Mouse (Mus musculus) embryonic stem cell, embryonic (primary cell): ENCODE measurements around the gene Atp4a.
"Not testable (repeated sequence)": the region's sequence is repeated elsewhere in the genome, so short reads cannot be mapped to it uniquely, and the experiment has no call there.

Source experiments
- CTCF ChIA-PET, 4 experiments: fragments of 300-600 bp in 2 of 4; fragments of 350-600 bp in 2 of 4; sonication (Branson Sonifier 250); formaldehyde crosslinking; loops; one replicate each; lab custom pipeline; 2022; ENCODE audit warnings: inconsistent platforms in 2 of 4; lab: Charles Lee
- POLR2A ChIA-PET, 4 experiments: fragments of 300-600 bp in 2 of 4; fragments of 350-600 bp in 2 of 4; sonication (Branson Sonifier 250); formaldehyde crosslinking; loops; one replicate each; lab custom pipeline; 2022; ENCODE audit warnings: antibody characterized with exemption in 4 of 4, inconsistent platforms in 1 of 4; lab: Charles Lee

Atp4a gene

GRCm38 (mm10) chr7:30719669-30720068 lies 7.7 kb downstream of the Atp4a start:
- POLR2A ChIA-PET: interaction anchor here in 3 of 4 experiments (0.6 to 3.5 kb wide), 7 partner anchors 10 to 1000 kb away, joined by 3 to 18 read pairs (median 3); partner anchors contain the start of gene Tmem147 (in 3 of the 3)

GRCm38 (mm10) chr7:30721286-30721685 lies 9.3 kb downstream of the Atp4a start:
- ChIA-PET POLR2A (interaction anchor here in 1 of 4 experiments (0.5 kb wide), 1 partner anchor 621 kb away, joined by 3 read pairs; no protein-coding TSS in a partner anchor), CTCF (no interaction called here)

More at GRCm38 (mm10) chr7:30719669-30720068, 7.7 kb downstream of the Atp4a start:
- CTCF ChIA-PET: interaction anchor here in 2 of 4 experiments (0.6 to 0.7 kb wide), 2 partner anchors 168 to 1197 kb away, joined by 3 to 5 read pairs; partner anchors contain the start of genes Hspb6 (in 1 of the 2) and Proser3 (in 1 of the 2)

GRCm38 (mm10) chr7:30723274-30723953 lies 11.4 kb downstream of the Atp4a start:
- POLR2A ChIA-PET: interaction anchor here in 2 of 4 experiments (0.5 to 0.6 kb wide), 2 partner anchors 35 to 63 kb away, joined by 3 to 4 read pairs; no protein-coding TSS in a partner anchor
- CTCF ChIA-PET: no interaction called here

- POLR2A ChIA-PET: interaction anchor here in 1 of 4 experiments (0.8 to 1.1 kb wide), 2 partner anchors 11 to 17 kb away, joined by 3 to 4 read pairs; no protein-coding TSS in a partner anchor
- CTCF ChIA-PET: interaction anchor here in 1 of 4 experiments (0.6 kb wide), 1 partner anchor 10 kb away, joined by 6 read pairs; no protein-coding TSS in a partner anchor
Measured at GRCm38 (mm10) chr7:30728214-30728613, 16.2 kb downstream of the Atp4a start.

- POLR2A ChIA-PET: interaction anchor here in 3 of 4 experiments (0.9 to 3.4 kb wide), 10 partner anchors 9 to 355 kb away, joined by 3 to 18 read pairs (median 4); partner anchors contain the start of genes 2200002J24Rik (in 1 of the 3), Atp4a (in 1 of the 3) and Haus5 (in 1 of the 3)
- CTCF ChIA-PET: interaction anchor here (0.6 to 1.7 kb wide), 15 partner anchors 11 to 386 kb away, joined by 3 to 6 read pairs (median 3); partner anchors contain the start of gene Upk1a (in 1 of the 4)
Measured at GRCm38 (mm10) chr7:30728739-30729395, 16.9 kb downstream of the Atp4a start.

- CTCF ChIA-PET: interaction anchor here (0.6 to 1.7 kb wide), 17 partner anchors 12 to 387 kb away, joined by 3 to 6 read pairs (median 3); partner anchors contain the start of gene Upk1a (in 1 of the 4)
Measured at GRCm38 (mm10) chr7:30729396-30730063, 17.5 kb downstream of the Atp4a start, which contains the start of gene Tmem147. Gene Tmem147, minus strand, starts transcription at chr7:30729540.

GRCm38 (mm10) chr7:30730064-30730722 lies 18.2 kb downstream of the Atp4a start:
- ChIA-PET CTCF (interaction anchor here in 3 of 4 experiments (0.5 to 1.7 kb wide), 14 partner anchors 12 to 398 kb away, joined by 3 to 6 read pairs (median 3); no protein-coding TSS in a partner anchor), POLR2A (interaction anchor here (0.6 to 3.4 kb wide), 20 partner anchors 10 to 449 kb away, joined by 3 to 18 read pairs (median 3); partner anchors contain the start of genes 2200002J24Rik (in 1 of the 4), Atp4a (in 1 of the 4), Haus5 (in 1 of the 4) and Wdr62 (in 1 of the 4))

More at GRCm38 (mm10) chr7:30729396-30730063, 17.5 kb downstream of the Atp4a start, which contains the start of gene Tmem147:
- POLR2A ChIA-PET: interaction anchor here (0.7 to 3.4 kb wide), 15 partner anchors 9 to 449 kb away, joined by 3 to 18 read pairs (median 4); partner anchors contain the start of genes 2200002J24Rik (in 1 of the 4), Atp4a (in 1 of the 4), Haus5 (in 1 of the 4) and Wdr62 (in 1 of the 4)

- POLR2A ChIA-PET: interaction anchor here in 2 of 4 experiments (0.6 to 1.5 kb wide), 2 partner anchors 22 to 34 kb away, joined by 4 read pairs; no protein-coding TSS in a partner anchor
Measured at GRCm38 (mm10) chr7:30736211-30736610, 24.2 kb downstream of the Atp4a start.

GRCm38 (mm10) chr7:30742570-30742969 lies 30.6 kb downstream of the Atp4a start:
- CTCF ChIA-PET, POLR2A ChIA-PET: not testable (repeated sequence)

More at GRCm38 (mm10) chr7:30736211-30736610, 24.2 kb downstream of the Atp4a start:
- CTCF ChIA-PET: interaction anchor here in 1 of 4 experiments (0.6 to 0.7 kb wide), 2 partner anchors 19 to 1221 kb away, joined by 3 to 4 read pairs; no protein-coding TSS in a partner anchor

GRCm38 (mm10) chr7:30743617-30744016 lies 31.6 kb downstream of the Atp4a start, which contains the start of gene Gapdhs:
Gene Gapdhs, minus strand, starts transcription at chr7:30743681.
- CTCF ChIA-PET: interaction anchor here (0.9 to 1.6 kb wide), 4 partner anchors 14 to 129 kb away, joined by 3 to 6 read pairs (median 3); no protein-coding TSS in a partner anchor
- POLR2A ChIA-PET: interaction anchor here in 1 of 4 experiments (1.0 to 1.2 kb wide), 3 partner anchors 12 to 118 kb away, joined by 3 read pairs; partner anchors contain the start of gene Ffar1

GRCm38 (mm10) chr7:30744022-30744598 lies 32.1 kb downstream of the Atp4a start:
- CTCF ChIA-PET: interaction anchor here (0.6 to 1.6 kb wide), 5 partner anchors 13 to 129 kb away, joined by 3 to 6 read pairs (median 3); no protein-coding TSS in a partner anchor

GRCm38 (mm10) chr7:30747525-30748204 lies 35.7 kb downstream of the Atp4a start:
- CTCF ChIA-PET: interaction anchor here (0.5 to 2.2 kb wide), 16 partner anchors 8 to 331 kb away, joined by 3 to 6 read pairs (median 4); partner anchors contain the start of genes Fam187b (in 1 of the 4) and Tmem147 (in 1 of the 4)
- POLR2A ChIA-PET: interaction anchor here in 1 of 4 experiments (0.5 to 1.4 kb wide), 4 partner anchors 10 to 206 kb away, joined by 3 to 5 read pairs (median 4); no protein-coding TSS in a partner anchor

More at GRCm38 (mm10) chr7:30744022-30744598, 32.1 kb downstream of the Atp4a start:
- POLR2A ChIA-PET: interaction anchor here in 2 of 4 experiments (0.6 to 1.4 kb wide), 6 partner anchors 10 to 123 kb away, joined by 3 to 5 read pairs (median 3); partner anchors contain the start of gene Ffar1 (in 1 of the 2)

GRCm38 (mm10) chr7:30749824-30750606 lies 38.0 kb downstream of the Atp4a start:
- ChIA-PET POLR2A (interaction anchor here in 2 of 4 experiments (0.6 to 1.4 kb wide), 3 partner anchors 19 to 28 kb away, joined by 3 read pairs; no protein-coding TSS in a partner anchor), CTCF (interaction anchor here in 3 of 4 experiments (0.7 to 1.5 kb wide), 4 partner anchors 9 to 128 kb away, joined by 3 to 8 read pairs (median 4); no protein-coding TSS in a partner anchor)

- CTCF ChIA-PET: interaction anchor here in 3 of 4 experiments (0.6 to 0.9 kb wide), 4 partner anchors 11 to 130 kb away, joined by 3 to 8 read pairs (median 4); no protein-coding TSS in a partner anchor
- POLR2A ChIA-PET: interaction anchor here in 1 of 4 experiments (0.6 to 1.4 kb wide), 3 partner anchors 16 to 71 kb away, joined by 3 to 5 read pairs (median 3); no protein-coding TSS in a partner anchor
Measured at GRCm38 (mm10) chr7:30751086-30751669, 39.2 kb downstream of the Atp4a start, which contains the start of gene Sbsn. Gene Sbsn, plus strand, starts transcription at chr7:30751471.
